Mouse (Mus musculus): ENCODE results near the gene Mxra7.
"Not testable (repeated sequence)": the region's sequence is repeated elsewhere in the genome, so short reads cannot be mapped to it uniquely, and the experiment has no call there.

Gene Mxra7

DNA sequence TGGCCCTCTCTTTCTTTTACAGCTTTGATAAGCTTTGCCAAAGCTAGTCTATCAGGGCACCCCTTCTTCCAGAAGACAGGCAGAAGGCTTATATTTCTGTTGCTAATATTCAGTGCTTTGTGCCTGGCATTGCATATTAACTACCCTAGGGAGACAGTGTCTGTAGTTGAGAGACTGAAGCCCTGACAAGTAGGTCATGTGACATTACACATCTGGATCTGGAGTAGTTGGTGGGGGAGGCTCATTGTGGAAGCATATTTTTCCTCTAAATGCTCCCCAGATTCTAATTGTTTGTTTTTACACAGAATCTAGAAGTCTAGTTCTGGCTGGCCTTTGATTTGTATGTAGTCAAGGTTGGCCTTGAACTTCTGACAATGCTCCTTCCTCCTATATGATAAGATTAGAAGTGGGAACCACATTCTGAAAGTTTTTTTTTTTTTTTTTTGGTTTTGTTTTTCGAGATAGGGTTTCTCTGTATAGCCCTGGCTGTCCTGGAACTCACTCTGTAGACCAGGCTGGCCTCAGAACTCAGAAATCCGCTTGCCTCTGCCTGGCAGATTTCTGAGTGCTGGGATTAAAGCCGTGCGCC lies 18.8 kb upstream of the Mxra7 start:
- no peak for DNase-seq

DNA sequence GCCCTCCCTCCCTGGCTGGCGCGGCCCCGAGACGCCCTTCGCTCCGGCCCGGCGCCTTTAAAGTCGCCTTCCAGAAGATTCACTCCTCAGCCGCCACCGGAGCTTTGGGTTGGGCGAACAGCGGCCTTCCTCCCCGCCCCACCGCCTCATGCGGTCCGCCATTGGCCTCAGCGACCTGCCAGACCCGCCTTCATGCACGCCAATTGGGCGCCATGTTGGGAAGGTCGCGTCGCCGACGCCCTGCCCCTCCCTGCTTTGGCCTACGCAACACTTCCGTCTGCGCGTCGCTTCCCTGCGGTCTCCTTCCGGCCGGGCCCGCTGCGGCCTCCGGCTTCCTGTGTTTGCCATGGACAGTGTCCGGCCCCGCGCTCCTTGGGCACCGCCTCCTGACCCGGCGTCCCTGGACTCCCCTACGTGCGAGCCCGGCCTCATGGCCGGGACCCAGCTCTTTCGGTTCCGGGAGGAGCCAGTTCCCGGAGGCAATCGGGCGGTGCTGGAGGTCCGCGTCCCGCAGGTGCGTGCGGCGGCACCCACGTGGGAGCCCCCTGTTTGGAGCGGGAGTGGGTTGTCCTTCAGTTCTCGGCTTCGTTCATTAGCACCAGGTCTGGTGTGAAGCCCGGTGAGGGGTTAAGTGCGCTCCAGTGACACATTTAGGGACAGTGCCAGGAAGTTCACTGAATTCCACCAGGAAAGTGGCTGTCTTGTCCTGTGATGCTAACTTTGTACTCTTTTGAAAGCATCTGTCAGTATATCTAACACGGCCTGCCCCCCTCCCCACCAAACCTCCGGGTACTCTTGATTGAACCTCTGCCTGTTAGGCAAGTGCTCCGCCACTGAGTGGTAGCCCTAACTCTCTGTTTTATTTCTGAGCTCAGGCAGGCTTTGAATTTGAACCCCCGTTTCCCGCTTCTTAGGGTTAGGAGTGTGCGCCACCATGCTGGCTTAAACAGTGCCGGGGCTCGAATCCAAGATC lies 15.7 kb upstream of the Mxra7 start, which contains the start of the genes Mettl23 and Jmjd6:
TSS of gene Mettl23 (plus strand) at position 18 of the 973 bp plus-strand sequence.
TSS of gene Jmjd6 (minus strand) at position 189 of the 973 bp plus-strand sequence.
- peak; percentile 98 for DNase-seq

DNA sequence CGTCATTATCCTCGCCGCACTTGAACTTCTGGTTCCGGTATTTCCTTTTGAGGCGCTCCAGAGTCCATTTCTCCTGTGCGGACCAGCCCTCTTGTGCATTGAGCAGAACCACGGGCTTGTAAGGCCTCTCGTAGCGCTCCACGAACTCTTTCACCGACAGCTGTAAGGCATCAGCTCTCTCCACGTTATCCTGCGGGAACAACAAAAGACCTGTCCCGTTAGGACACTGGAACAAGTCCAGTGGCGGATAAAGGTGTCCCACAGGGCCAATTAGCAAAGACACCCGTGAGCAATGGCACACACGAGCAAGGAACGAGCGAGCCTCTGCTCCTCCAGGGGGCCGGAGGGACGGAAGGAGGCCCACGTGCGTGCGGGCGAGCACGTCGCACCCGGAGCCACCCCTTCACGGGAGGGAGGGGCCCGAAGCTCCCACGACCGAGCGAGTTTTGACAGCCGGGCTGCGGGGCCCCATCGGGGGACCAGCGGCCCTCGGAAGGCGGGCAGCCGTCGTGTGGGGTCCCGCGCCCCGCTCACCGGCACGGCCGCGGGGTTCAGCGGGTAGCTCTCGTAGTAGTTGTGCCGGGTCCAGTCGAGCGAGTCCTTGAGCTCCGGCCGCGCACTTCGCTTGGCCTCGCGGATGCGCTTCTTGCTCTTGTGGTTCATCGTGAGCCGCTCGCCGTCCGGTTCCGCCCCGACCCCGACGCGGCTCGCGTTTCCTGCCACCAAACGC lies 14.8 kb upstream of the Mxra7 start:
- DNase-seq: peak; percentile 73

DNA sequence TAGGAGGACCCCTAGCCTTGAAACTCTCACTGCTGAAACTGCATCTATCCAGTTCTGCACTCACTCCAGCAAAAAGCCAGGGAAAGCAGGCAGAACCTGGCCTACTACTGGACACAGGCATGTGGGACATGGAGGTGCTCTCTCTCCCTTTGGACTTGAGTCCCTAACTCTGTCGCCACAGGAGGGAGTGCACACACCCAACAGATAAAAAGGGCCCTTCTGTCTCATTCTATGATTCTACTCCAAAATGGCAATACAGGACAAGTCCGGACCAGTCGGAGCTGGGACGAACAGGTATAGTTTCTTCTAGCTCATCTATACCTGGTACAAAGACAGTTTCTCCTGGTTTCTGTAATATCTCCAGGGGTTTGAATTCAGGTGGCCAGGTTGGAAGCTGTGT lies 12.9 kb upstream of the Mxra7 start:
- DNase-seq: no peak

DNA sequence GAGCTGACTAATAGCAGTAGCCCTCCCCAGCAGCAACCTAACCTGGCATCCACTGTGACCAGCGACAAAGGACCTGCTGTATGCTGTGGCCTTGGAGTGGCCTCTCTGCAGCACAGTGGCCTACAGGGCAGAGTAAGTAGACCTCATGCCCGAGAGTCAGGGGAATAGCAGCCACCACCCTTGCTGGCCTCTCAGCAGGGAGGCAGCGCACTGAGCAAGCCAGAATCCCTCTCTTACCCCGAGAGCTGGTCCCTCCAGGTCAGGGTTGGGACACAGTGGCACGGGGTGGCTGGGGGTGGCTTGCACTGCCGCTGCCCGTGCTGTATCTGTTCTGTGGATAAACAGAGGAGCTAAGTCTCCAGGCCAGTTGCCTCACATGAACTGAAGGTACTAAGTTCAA lies 11.8 kb upstream of the Mxra7 start:
- DNase-seq: no peak

DNA sequence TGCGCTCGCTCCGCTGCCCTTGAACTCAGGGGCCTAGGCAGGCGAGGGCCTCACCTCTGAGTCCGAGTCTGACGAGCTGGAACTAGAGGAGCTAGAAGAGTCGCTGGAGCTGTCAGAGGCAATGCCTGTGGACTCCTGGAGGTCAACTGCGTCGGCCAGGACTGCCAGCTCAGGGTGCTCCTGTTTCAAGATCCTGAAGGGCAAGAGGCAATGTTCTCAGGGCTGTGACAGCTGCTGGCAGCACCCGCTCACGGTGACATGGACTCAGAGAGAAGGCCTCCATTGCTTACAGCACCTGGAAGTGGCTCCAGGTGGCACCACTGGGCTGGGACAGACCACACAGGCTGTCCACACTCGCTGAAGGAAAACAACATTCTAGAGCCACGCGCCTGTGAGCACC lies 11.1 kb upstream of the Mxra7 start:
- no peak for DNase-seq

DNA sequence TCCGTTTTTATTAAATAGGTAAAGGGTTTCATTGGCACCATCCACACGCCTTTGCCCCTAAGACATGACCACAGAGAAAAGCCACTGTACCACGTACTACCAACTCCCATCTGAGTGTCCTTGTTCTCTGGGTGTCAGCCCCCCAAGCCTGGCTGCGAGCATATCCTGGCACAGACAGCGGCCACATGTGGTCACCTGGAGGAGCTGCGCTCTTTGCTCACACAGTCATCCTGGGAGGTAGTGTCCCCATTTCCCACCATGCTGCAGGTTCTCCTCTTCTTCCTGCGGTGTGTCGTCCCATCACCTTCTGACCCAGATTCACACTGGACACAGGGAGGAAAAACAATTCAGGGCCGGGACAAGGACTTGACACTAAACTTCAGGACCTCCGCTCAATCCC lies 9.6 kb upstream of the Mxra7 start:
- no peak for DNase-seq

DNA sequence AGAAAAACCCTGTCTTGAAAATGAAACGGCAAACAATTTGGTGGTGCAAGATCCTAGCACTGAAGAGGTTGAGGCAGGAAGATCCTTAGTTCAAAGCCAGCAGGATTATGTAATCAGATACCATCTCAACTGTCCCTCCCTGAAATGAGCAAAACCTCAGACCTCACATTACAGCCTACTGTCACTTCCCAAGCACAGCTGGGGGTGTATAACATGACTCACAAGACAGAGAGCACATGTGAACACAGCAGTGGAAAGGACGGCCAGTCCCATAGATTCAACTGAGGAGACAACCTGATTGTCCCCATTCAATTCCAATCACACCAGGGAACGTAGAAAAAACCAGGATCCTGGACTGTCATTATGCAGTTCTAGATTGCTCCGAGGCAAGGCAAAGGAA lies 8.4 kb upstream of the Mxra7 start:
- no peak for DNase-seq

DNA sequence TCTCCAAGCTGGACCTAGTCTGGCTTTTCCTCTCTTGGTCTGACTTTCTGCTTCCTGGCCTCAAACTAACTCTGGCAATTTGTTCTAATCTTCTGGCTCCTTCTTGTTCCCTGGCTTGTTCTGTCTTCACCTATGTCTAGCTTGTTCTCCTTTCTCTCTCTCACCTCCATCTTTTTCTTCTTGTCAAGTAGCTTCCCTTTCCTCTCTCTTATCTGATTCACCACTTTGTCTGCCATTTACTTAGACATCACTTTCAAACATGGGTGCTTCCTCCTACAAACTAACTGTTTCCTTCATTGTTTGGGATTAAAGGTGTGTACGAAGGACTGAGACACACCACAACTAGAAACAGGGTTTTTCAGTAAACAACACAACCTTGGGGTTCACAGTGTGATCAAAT lies 7.1 kb upstream of the Mxra7 start:
- DNase-seq: no peak

DNA sequence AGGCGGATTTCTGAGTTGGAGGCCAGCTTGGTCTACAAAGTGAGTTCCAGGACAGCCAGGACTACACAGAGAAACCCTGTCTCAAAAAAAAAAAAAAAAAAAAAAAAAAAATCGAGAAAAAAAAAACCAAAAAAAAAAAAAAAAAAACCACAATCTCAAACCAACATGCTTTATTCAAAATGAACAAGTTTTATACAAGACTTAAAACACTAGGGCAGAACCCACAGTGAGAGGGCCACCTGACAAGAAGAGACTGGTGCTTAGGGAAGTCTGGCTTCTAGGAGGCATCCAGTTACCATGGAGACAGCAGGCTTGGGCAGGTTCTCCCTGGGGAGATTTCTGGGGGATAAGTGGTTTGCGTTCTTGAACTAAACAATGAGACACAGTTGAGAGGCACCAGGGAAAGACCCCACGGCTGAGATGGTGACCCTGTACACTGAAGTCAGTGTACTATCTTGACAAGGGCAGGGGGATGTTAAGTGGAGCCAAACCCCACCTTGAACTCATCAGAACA lies 4.4 kb upstream of the Mxra7 start:
- DNase-seq: no peak

DNA sequence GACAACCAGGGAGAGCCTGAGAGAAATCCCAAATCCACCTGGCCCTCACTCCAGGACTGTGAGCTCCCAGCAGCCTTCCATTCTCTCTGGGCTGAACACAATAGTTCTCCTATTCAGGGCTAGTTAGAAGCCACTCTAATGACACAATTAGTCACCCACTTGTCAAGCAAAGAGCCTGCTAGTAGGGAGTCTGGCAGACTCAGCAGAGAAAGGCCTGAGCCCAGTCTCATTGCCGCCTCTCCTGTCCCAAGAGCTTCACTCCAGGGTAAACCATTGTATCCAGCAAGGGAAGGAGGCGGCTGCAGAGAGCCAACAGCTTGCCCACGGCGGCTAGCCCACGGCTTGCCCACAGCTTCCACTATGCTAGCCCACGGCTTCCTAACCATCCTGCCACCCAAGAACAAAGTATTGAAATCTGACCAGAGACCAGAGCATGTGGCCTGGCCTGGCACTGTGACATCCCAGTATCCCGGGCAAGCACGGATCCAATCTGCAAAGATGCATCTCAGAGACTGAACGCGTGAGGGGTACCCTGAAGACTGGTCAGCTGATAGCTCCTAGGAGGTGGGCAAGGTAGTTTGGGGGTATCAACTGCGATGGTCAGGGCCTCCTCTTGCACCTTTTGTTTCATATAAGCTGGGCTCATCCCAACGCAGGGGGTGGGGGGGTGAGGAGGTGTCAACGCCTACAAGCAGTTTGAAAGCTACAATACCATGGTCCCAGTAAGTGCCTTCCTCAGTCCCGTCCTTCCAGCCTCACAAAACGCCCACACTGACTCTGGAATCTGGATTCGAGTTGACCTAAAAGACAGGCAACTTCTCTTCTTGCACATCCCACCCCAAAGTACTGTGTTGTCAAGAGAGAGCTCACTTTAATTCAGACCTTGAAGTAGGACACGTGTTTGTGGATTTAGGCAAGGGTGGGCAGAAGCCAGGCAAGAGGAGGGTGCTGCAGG lies 1.0 kb downstream of the Mxra7 start:
- DNase-seq: no peak

DNA sequence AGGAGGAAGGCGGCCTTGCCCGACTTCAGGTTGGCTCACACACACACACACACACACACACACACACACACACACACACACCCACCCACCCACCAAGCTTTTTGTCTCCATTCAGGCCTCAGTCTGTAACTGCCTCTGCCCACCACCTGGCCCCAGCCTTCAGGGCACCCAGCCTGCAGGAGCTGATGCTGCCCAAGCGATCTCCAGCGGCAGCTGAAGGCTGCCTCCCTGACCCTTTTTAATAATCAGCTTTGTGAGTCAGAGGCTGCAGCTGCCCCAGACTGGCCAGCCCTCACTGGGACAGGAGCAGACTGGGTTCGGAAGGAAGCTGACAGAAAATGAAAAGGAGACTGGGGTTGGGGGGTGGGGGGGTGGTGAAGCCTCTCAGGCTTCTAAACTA lies 2.6 kb downstream of the Mxra7 start:
- DNase-seq: no peak

DNA sequence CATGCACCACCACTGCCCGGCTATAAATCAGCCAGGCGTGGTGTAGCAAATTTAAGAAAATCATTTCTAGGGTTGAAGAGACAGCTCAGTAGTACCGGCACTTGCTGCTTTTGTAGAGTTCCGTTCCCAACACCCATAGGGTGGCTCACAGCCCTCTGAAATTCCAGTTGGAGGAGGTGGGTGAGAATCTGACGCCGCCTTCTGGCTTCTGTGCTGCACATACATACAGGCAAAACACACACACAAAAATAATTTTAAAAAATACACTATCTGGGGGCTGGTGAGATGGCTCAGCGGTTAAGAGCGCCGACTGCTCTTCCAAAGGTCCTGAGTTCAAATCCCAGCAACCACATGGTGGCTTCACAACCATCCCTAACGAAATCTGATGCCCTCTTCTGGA lies 4.0 kb downstream of the Mxra7 start:
- not testable (repeated sequence) for DNase-seq

DNA sequence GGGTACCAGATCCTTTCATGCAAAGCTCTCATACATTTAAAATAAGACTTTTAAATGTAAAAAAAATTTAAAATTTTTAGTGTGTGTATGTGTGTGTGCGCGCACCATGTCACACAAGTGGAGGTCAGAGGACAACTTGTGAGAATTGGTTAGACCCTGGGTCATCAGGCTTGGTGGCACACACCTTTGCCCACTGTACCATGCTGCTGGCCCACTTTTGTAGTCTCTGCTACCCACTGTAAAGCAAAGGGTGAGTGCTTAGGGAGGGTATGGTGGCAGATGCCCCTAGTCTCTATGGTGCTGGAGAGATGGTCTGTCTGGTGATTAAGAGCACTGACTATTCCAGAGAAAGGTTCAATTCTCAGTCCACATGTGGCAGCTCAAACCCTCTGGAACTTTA lies 4.6 kb downstream of the Mxra7 start:
- no peak for DNase-seq

DNA sequence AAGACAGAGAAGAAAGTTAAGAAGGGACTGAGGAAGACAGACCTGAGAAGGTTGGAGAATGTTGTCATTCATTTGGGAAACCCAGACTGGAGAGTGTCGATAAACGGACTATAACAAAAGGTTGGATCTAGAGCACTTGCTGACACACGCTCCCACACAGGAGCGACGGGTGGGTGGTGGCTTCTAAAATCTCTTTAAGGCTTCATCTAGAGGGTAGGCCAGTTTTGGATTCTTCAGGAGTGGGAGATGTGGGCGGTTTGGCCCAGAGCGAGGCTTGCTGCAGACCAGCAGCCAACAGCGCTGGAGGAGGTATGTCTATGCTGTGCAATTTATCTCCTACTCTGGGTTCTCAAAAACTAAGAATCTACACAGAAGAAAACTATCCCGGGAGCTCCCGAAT lies 5.2 kb downstream of the Mxra7 start:
- no peak for DNase-seq

DNA sequence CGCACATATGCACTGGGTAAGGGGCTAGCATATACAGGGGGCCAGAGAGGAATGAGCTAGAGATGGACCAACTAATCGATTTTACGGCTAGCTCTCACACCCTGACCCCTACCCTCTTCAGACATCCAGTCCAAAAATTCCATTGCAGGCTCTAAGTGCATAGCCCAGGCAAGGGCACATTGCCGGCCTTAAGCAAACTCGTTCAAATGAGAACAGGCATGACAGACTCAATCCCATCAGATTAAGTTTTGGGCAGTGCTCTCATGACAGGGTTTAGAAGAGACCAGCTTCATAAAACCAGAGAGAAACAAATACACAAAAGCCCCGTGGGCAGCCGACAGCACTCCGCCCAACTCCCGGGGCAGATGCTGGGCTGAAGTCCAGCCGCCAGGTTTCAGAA lies 5.6 kb downstream of the Mxra7 start:
- peak; percentile 45 for DNase-seq

DNA sequence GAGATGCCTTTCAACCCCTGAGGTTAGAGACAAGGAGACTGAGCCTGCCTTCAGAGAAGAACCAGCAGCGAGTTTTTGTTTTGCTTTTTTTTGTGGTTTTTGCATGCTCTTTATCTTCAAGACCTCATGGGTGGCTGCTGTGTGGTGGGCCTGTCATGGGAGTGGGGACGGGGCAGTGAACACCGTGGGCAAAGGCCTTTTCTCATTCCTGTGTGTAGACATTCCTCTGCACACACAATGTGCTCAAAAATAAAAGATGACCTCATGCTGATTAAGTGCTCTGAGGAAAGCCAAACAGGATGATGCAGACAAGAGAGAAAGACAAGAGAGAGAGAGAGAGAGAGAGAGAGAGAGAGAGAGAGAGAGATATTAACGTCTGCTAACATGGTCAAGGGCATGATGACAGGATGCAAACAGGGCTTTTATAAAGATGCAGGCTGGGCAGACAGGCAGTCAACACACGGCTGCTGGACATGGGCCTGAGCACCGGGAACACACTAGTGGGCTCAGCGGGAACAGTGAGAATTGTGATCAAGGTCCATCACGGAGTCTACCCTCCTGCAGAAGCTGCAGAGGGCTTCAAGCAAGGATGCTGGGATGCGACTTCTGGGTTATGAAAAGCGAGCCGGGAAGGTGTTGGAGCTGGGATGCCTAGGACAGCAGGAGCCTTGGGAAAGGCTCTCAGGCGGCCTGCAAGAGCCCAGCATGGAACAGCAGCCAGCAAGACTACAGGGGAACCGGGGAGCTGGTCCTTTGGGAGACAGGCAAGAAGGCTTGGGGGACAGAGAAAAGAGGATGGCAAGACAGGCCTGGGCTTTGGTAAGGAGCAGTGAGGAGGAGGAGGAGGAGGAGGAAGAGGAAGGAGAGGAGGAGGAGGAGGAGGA lies 6.5 kb downstream of the Mxra7 start:
- peak; percentile 62 for DNase-seq

DNA sequence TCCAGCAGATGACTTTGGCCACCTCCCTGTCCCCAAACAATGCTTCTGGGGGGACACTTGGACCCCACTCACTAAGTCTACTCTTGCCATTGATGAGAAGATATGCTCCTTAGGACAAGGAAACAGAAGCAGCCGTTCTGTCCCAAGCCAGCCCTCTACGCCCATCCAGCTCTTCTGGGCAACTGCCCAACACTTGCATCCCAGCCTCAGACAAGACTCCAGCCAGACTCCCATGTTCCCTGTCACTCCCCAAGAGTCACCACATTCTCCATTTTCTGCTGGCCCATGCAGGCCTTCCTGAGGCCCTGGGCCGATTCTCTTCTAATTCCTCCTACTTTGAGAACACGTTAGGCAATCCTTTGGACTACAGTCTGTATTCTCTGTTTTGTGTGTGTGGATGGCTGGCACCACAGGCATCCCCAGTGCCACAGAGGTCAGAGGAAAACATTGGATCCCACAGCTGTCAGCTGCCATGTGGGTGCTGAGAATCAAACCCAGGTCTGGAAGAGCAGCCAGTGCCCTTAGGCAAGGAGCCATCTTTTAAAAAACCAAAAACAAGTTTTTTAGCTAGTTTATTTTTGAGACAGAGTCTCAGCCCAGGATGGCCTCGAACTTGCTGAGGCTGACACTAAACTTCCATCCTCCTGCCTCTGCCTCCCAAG lies 7.8 kb downstream of the Mxra7 start:
- DNase-seq: peak; percentile 71

DNA sequence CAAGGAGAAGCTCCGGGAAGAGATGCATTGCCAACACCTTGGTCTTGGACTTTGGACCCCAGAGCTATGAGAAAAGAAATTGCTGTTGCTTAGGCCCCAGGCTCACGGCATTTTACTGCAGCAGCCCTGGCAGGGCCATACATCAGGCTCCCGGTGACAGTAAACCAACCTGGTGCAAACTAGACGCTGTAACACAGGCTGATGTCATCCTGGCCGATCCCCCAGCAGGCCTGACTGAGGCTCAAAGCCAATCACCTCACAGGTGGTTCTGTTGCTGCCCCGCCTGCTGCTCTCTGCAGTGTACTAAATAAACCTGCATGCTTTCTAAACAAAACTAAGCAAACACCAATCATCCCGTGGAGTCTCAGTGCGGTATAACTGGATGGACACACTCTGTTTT lies 9.1 kb downstream of the Mxra7 start:
- DNase-seq: no peak

DNA sequence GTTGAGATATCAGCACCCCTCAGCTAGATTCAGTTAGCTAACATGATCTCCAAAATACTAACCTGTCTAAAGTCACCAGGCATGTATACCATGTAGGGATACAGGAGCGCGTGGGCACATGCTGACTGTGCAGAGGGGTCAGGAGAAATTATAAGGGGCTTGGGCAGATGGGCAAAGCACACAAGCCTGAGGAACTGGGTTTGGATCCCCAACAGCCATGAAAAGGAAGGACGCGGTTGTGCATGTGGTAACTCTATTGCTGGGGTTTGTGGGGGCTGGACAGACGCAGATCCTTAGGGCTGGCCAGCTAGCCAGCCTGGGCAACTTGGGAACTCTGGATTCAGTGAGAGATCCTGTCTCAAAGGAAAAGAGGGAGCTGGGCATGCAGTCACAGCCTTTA lies 10.3 kb downstream of the Mxra7 start:
- DNase-seq: no peak

DNA sequence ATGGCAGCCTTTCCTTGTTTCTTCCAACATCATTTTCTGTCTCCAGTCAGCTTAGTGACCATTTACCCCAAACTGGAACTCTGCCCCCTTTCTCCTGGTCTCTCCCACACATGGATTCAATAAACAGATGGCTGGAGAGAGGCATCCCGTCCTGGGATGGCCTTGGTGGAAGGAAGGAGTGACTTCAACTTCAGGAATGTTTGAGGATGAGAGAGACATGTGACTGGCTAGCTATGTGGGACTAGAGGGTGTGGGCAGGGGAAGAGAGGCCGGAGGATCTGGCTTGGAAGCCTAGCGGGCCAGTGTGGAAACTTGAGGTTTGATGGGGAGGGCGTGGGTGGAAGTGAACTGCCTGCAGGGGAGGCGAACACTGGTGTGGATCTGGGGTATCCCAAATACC lies 11.1 kb downstream of the Mxra7 start:
- peak; percentile 82 for DNase-seq
